Mouse (Mus musculus) megakaryocyte, embryonic 14.5 days (primary cell): ENCODE results near the gene D1Ertd622e. TPM values are rescaled to one million over a fixed set of nuclear protein-coding genes. Genes with fewer than 3 reads are reported as not detected.

Source experiments
- H3K27me3 ChIP-seq: replicated peaks from 2 replicates; pipeline ENCODE3; 2012; ENCODE audit warnings: inconsistent platforms
- H3K36me3 ChIP-seq: replicated peaks from 2 replicates; pipeline ENCODE3; 2012; ENCODE audit warnings: low read length, inconsistent platforms, mixed read lengths
- H3K4me1 ChIP-seq: 2 replicates; pipeline ENCODE4 v1.6.1; 2012; ENCODE audit warnings: inconsistent platforms
- H3K4me3 ChIP-seq: replicated peaks from 2 replicates; pipeline ENCODE3; 2012; ENCODE audit warnings: moderate library complexity, mild to moderate bottlenecking, inconsistent platforms
- H3K9me3 ChIP-seq: 2 replicates; pipeline ENCODE4 v1.6.1; 2012; ENCODE audit warnings: inconsistent platforms
- FLI1 ChIP-seq: IDR thresholded peaks from 2 replicates; pipeline ENCODE4 v1.6.1; 2012; ENCODE audit warnings: low read length, inconsistent platforms, mixed read lengths
- GATA1 ChIP-seq: IDR thresholded peaks from 3 replicates; pipeline ENCODE4 v1.6.1; 2012; ENCODE audit warnings: mixed read lengths, low read length, inconsistent platforms, borderline replicate concordance
- polyA plus RNA-seq: library from polyadenylated mRNA; stranded (reverse); fragments of >175 nt; gene quantifications from 2 replicates; pipeline ENCODE4 v1.2.3, GENCODE M21; 2012; ENCODE audit warnings: low replicate concordance; ENCODE audit not compliant: insufficient read depth

The D1Ertd622e gene
- polyA plus RNA-seq, 1 experiment: 4.7 TPM

- peaks cover 3% of the 10 kb centered on the region; the same call in 1 of the 2 replicates for H3K9me3 ChIP-seq
- H3K4me3 ChIP-seq: peak overlapping the region; percentile 53
- peaks cover 29% of the 10 kb centered on the region for H3K4me1 ChIP-seq
- TF ChIP-seq FLI1 (no peak), GATA1 (no peak)
- no peaks in the 10 kb centered on the region for H3K27me3 ChIP-seq
- H3K36me3 ChIP-seq: peaks cover 29% of the 10 kb centered on the region
Measured at GRCm38 (mm10) chr1:97647037-97647436, 14.8 kb downstream of the D1Ertd622e start.

- no peaks in the 10 kb centered on the region for H3K27me3 ChIP-seq
- no peaks in the 10 kb centered on the region for H3K4me1 ChIP-seq
- no peaks in the 10 kb centered on the region for H3K9me3 ChIP-seq
- H3K36me3 ChIP-seq: no peaks in the 10 kb centered on the region
- TF ChIP-seq FLI1: no peak
- TF ChIP-seq GATA1: no peak
- no peak overlapping the region for H3K4me3 ChIP-seq
Measured at GRCm38 (mm10) chr1:97634104-97634503, 27.8 kb downstream of the D1Ertd622e start.

GRCm38 (mm10) chr1:97632545-97633256 lies 29.2 kb downstream of the D1Ertd622e start:
- TF ChIP-seq FLI1 (no peak), GATA1 (no peak)
- Histone ChIP-seq H3K4me1 (no peaks in the 10 kb centered on the region), H3K27me3 (no peaks in the 10 kb centered on the region), H3K4me3 (no peak overlapping the region), H3K9me3 (no peaks in the 10 kb centered on the region), H3K36me3 (no peaks in the 10 kb centered on the region)

- no peak for TF ChIP-seq GATA1
- no peak for TF ChIP-seq FLI1
- Histone ChIP-seq H3K36me3 (no peaks in the 10 kb centered on the region), H3K4me3 (no peak overlapping the region), H3K4me1 (no peaks in the 10 kb centered on the region), H3K9me3 (no peaks in the 10 kb centered on the region), H3K27me3 (no peaks in the 10 kb centered on the region)
Measured at GRCm38 (mm10) chr1:97631843-97632470, 29.9 kb downstream of the D1Ertd622e start.

GRCm38 (mm10) chr1:97630146-97630545 lies 31.7 kb downstream of the D1Ertd622e start:
- Histone ChIP-seq H3K4me1 (no peaks in the 10 kb centered on the region), H3K4me3 (no peak overlapping the region), H3K36me3 (no peaks in the 10 kb centered on the region), H3K27me3 (no peaks in the 10 kb centered on the region), H3K9me3 (no peaks in the 10 kb centered on the region)
- TF ChIP-seq FLI1: no peak
- no peak for TF ChIP-seq GATA1

- no peak overlapping the region for H3K4me3 ChIP-seq
- H3K4me1 ChIP-seq: no peaks in the 10 kb centered on the region; the same call in 1 of the 2 replicates
- no peaks in the 10 kb centered on the region for H3K27me3 ChIP-seq
- no peak for TF ChIP-seq FLI1
- no peak for TF ChIP-seq GATA1
- H3K36me3 ChIP-seq: no peaks in the 10 kb centered on the region
- H3K9me3 ChIP-seq: no peaks in the 10 kb centered on the region
Measured at GRCm38 (mm10) chr1:97628859-97629258, 33.0 kb downstream of the D1Ertd622e start.

- no peak overlapping the region for H3K4me3 ChIP-seq
- no peaks in the 10 kb centered on the region for H3K9me3 ChIP-seq
- TF ChIP-seq FLI1 (no peak), GATA1 (no peak)
- no peaks in the 10 kb centered on the region for H3K27me3 ChIP-seq
- no peaks in the 10 kb centered on the region for H3K36me3 ChIP-seq
- H3K4me1 ChIP-seq: peaks cover 7% of the 10 kb centered on the region
Measured at GRCm38 (mm10) chr1:97628016-97628415, 33.9 kb downstream of the D1Ertd622e start.

- Histone ChIP-seq H3K4me3 (no peak overlapping the region), H3K27me3 (no peaks in the 10 kb centered on the region), H3K9me3 (no peaks in the 10 kb centered on the region), H3K36me3 (no peaks in the 10 kb centered on the region), H3K4me1 (peaks cover 8% of the 10 kb centered on the region)
- TF ChIP-seq GATA1 (no peak), FLI1 (no peak)
Measured at GRCm38 (mm10) chr1:97625427-97625826, 36.4 kb downstream of the D1Ertd622e start.

GRCm38 (mm10) chr1:97624386-97624785 lies 37.5 kb downstream of the D1Ertd622e start:
- no peak for TF ChIP-seq FLI1
- no peak for TF ChIP-seq GATA1
- no peak overlapping the region for H3K4me3 ChIP-seq
- peaks cover 8% of the 10 kb centered on the region for H3K4me1 ChIP-seq
- H3K9me3 ChIP-seq: no peaks in the 10 kb centered on the region
- no peaks in the 10 kb centered on the region for H3K36me3 ChIP-seq
- no peaks in the 10 kb centered on the region for H3K27me3 ChIP-seq

GRCm38 (mm10) chr1:97623214-97623856 lies 38.5 kb downstream of the D1Ertd622e start:
- Histone ChIP-seq H3K27me3 (no peaks in the 10 kb centered on the region), H3K9me3 (no peaks in the 10 kb centered on the region), H3K4me3 (no peak overlapping the region), H3K36me3 (no peaks in the 10 kb centered on the region), H3K4me1 (peaks cover 8% of the 10 kb centered on the region)
- TF ChIP-seq GATA1 (no peak), FLI1 (no peak)
